Mouse (Mus musculus) frontal cortex, adult 2 months (tissue): Measurements from ENCODE around the gene Snx30. TPM values are rescaled to one million over a fixed set of nuclear protein-coding genes. Genes with fewer than 3 reads are reported as not detected.

Experiments
- DNase-seq, 2 experiments: peaks; one replicate each; pipeline ENCODE4 v3.0.0; 2022; ENCODE audit warnings: low spot score in 1 of 2; ENCODE audit errors: extremely low spot score in 1 of 2
- polyA plus RNA-seq: library from polyadenylated mRNA; depleted of rRNA; stranded (reverse); fragments of >200 nt; gene quantifications from 2 replicates; pipeline ENCODE4 v1.2.3, GENCODE M21; 2012

Gene Snx30
- polyA plus RNA-seq, 1 experiment, result 13.0 TPM

DNA sequence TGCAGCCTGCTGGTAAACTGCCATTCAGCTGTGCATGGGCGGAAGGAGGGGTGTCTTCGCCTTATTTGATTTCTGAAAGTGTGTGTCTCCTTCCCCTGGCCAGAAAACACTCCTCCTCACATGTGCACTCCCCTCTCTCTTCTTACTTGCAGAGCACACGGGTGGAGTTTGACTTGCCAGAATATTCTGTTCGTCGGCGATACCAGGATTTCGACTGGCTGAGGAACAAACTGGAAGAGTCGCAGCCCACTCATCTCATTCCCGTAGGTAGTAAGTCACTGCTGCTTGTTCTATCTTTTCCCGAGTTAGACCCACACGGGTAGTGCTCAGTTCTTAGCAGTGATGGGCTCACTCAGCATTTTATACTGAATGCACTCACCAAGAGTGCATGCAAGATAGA lies 62.4 kb downstream of the Snx30 start:
- peak; percentile 49 to 68 for DNase-seq

DNA sequence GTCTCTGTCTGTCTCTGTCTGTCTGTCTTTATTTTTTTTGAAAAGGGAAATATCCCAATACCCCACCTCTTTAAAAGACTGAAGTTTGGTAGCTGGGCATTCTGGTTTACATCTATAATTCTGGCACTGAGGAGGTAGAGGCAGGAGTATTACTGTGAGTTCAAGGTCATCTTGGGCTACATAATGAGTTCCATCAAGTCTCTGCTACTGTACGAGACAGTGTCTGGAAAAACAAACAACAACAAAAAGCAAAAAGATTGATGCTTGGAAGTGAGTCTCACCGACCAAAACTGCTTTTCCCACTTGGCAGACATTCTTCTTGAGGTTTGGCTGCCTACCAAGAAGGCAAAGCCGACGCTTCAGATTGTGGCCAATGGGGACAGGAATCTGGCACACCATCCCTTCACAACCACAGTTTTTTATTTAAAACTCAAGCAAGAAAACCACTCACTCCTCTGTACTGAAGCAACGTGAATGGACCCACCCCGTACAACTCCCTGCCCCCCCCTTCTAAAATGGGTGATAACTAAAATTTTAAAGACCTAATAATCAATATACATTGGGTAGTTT lies 63.9 kb downstream of the Snx30 start:
- DNase-seq, result peak in 1 of 2 experiments; percentile 69

DNA sequence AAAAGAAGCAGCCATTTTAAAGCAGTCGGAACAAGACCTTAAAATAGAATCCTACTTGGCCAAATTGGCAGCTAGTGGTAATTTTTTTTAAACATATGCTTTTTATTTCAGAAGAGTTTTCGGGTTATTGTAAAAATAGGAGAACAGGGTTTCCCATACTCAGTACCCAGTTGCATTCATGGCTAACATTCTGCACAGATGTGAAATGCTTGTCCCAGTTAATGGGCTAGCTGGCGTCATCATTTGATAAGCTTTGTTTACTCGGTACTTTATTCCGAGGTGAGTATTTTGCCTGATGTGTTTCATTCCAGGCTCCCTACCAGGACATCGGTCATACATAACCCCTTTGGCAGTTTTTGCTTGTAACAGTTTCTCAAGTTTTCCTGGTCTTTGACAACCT lies 64.8 kb downstream of the Snx30 start:
- no peak for DNase-seq

DNA sequence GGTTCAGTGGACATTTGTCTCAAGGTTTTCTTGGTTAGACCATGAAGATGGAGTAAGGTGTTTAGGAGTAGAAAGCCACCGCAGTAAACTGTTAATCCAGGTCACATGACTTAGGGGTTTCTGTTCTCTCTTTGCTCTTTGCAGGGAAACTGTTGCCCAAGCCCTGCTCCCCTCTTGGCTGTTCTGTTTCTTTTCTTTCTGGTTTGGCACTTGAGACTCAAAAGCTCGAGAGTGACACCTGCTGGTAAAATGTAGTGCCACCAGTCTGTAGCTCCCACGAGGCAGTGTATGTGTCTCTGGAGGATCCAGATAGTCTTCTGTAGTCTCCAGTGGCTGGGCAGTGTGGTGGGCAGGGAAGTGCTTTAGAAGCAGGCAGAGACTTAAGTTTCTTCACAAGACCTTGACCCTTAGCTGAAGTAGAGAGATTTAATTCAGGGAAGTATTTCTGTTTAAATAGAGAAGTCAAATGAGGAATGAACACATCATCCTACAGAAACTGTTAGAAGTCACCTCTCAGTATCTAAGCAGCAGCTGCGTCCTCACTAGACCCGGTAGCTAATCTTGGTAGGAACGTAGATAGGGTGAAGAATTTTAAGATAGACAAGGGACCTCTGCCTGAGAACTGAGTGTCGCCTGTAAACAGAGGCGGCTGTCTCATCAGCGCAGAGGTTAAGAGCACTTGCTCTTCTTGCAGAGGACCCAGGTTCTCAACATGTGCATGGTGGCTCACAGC lies 65.4 kb downstream of the Snx30 start:
- peak; percentile 63 to 96 for DNase-seq

DNA sequence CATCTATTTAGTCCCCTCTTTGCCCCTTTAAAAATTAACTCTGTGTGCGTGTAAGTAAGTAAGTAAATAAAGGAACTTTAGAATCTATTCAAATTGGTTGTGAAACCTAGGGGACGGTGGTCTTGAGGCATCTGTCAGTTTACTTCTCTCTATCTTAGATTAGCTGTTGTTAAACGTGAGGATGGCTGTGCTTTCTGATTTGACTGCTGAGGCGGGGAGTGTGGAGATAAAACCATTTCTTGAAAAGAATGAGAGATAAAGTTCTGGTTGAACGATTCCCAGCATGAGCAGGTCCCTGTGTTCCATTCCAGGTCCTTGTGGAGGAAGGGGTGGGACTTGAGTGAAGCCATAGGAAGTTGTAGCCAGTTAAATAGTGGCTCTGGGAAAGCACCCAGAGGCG lies 67.6 kb downstream of the Snx30 start:
- no peak for DNase-seq

DNA sequence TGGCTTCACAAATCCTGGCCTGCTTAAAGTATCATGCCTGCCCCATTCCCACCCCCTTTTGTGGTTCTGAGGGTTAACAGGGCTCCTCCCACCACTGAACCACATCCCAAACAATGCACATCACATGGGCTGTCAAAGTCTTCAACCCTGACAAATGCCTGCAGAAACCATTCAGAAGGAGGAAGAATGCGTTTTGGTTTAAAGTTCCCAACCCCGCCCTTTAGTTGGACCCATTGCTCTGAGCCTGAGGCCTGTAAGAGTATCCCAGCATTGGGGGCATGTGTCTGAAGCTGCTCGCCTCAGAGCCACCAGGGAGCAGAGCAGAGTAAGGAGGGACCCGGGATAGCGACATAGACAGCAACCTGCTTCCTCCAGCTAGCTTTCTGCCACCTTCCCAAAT lies 68.2 kb downstream of the Snx30 start:
- DNase-seq, result no peak

DNA sequence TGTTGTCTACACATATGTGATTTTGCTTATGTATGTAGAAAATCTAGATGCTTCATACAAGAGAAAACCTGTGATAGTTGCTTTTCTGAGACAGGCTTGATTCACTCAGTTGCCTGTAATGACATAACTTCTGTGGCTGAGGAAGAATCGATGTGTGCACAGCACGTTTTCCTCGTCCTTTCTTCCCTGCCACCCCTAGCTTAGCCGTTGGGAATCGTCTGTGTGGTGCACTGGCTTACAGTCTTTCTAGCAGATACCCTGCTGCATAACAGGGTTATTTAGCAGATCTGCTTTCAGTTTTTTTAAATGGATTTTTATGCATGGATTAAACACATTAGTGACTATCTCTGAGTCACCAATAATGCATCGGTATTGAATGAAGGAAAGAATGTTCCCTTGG lies 70.9 kb downstream of the Snx30 start:
- DNase-seq, result no peak

DNA sequence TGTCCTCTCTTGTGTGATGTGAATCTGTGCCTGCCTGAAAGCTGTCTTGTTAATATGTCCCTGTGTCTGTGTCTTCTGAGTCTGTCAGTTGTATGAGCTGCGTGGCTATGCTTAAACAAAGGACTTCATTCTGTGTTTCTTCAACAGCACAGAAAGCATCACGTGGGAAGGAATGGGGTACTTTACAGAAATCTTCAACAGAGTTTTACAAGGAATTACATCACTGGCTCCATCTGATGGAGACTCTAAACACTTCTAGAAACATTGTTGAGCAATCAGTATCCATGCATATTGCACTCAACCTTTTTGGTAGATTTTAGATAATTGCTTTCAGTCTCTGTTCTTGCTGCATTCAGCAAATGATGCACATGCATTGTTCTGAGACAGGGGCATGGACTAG lies 71.4 kb downstream of the Snx30 start:
- no peak for DNase-seq

DNA sequence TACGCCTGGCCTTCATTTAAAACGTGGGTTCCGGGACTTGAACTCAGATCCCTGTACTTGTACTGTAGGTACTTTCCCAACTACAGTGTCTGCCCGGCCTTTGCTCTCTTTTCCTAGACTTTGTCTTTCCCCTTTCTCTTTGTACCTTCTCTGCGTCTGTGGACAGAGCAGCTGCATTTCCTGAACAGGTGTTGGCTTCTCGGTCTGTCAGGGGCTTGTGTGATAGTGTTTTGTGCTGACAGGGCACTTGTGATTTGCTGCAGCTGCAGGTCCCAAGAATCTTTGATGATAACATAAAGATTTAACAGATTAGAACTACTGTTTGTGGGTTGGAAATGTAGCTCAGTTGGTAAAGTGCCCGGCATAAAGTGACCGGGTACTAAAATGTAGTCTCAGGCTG lies 73.0 kb downstream of the Snx30 start:
- DNase-seq, result no peak

DNA sequence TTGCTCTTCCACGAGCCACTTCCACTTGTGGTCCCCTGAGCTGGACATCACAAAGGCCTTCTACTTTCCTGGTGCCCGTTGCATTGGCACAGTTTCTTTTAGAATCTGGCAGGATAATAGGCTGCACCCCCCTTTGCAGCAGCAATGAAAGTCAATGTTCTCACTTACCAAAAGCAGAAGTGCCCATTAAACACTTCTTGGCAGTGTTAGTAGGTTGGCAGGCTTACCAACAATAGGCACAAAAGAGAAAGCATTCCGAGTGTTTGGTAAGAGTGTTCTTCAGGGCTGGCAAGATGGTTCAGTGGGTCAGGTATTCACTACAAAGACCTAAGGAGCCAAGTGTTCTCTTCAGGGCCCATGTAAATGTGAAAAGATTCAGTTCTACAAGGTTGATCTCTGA lies 73.8 kb downstream of the Snx30 start:
- DNase-seq, result no peak

DNA sequence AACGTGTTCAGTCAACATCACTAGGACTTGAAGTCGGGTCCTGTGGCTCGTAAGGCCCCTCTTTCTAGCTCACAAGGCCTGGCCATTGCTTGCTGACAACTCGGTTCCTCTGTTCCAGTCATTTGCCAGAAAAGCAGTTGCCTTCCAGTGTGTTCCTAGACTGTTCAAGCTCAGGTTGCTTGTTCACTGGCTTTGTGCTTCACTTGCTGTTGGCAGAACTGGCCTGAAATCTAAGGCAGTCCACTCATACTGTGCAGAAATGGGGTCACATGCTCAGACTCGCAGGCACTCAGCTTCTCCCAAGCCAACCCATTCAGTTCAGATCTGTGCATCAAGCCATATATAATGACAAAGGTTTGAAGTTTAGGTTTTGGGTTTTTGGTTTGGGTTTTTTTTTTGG lies 75.1 kb downstream of the Snx30 start:
- DNase-seq, result no peak

DNA sequence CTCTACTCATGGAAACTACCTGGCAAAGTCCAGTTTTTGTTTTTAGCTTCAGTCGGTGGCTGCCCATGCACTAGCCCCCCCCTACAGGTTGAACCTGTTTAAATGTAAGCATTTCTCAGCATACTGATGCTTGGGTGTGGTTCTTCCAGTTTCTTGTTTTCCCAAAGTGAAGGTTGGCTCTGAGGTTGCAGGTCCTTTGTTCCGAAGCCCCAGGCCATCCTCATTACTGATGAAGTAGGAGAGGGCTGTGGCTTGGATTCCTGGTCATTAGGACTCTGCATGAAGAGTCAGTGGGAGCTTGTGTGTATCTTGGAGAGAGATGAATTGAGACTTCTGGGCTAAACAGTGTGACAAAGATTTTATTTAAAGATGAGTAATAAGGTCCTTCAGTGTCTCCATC lies 75.6 kb downstream of the Snx30 start:
- DNase-seq, result no peak

DNA sequence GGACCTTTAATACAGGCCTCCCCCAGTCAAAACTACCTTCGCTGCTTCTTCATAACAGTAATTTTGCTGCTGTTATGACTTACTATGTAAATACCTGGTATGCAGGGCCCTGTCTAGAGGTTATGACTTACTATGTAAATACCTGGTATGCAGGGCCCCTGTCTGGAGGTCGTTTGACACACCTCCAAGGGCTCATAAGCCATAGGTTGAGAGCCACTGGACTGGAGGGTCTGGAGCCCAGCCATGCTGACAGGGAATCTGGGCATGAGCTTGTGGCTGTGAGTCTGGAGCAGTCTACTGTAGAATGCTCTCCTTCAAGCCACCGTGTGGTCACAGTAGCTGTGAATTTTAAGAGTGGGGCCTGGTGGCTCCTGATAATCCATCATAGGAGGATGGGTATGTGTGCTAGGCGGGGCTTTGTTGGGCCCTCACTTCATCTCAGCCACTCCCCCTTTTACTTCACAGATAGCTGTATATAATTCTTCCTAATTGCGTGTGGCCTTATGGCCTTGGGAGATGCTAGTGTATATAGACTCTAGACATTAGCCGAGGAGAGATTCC lies 78.6 kb downstream of the Snx30 start:
- no peak for DNase-seq

DNA sequence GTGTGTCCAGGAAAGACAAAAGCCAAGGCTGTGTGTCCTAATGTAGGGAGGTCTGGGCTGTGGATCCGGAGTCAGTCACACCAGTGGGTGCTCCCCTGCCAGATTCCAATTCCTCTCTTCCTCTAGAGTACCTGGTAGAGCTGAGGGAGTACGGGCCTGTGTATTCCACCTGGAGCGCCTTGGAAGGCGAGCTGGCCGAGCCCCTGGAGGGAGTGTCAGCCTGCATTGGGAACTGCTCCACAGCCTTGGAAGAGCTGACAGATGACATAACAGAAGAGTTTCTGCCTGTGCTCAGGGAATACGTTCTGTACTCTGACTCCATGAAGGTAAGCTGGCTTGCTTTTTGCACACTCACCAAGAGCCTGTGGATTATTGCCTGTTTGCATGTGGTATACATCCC lies 80.6 kb downstream of the Snx30 start:
- DNase-seq, result no peak

DNA sequence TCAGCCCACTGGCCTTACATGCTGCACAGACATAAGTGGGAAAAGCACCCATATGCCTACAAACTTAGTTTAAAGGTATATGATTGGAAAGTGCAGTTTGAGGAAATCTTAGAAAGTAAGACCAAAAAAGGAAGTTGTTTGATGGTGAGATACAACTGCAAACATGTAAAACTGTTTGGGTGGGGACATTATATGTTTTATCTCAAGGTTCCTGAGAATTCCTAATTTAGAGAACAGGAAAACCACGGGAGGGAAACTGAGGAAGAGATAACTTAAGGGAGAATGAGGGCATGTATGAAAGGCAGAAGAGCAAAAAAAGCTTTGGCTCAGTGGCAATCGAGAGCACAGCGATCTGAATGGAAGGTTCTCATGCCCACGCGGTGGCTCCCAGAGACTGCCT lies 81.4 kb downstream of the Snx30 start:
- no peak for DNase-seq

DNA sequence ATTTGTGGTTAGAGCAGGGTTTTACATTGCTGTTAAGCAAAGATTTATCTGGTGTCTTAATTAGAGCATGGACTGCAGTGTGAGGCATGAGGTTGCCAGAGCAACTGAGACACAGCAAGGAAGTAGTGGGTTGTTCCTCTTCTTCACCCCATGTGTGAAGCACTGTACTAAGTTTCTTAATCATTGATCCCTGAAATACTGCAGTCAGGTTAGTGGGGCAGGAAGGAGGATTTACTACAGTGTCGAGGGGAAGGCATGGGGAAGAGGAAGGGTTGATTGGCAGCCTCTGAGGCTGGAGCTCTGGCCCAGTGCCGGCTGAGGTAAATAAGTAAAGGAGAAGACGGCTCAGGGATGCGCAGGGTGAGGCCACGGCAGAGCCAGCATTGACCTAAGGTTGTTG lies 82.4 kb downstream of the Snx30 start:
- no peak for DNase-seq

DNA sequence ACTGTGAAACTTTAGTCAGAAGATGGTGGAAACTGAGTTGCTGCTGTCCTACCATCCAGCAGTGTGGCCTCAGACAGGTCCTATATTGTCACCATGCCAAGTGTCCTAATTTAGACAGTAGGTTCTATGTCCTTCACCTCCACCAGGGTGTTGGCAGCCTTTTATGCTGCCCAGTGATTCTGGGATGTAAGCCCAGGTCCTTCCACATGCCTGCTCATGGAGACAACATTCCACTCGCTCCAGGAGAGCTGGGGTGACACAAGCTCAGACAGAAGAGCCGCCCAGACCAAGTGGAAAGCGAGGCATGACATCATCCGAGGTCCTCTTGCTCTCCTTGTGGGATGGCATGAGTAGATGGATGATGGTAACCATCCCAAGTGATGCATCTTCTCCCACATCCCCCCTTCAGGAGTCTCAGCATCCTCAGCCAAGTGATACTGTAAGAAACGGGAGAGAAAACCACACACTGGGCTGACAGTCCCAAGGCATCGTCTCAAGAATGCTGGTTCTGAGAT lies 84.5 kb downstream of the Snx30 start:
- no peak for DNase-seq

DNA sequence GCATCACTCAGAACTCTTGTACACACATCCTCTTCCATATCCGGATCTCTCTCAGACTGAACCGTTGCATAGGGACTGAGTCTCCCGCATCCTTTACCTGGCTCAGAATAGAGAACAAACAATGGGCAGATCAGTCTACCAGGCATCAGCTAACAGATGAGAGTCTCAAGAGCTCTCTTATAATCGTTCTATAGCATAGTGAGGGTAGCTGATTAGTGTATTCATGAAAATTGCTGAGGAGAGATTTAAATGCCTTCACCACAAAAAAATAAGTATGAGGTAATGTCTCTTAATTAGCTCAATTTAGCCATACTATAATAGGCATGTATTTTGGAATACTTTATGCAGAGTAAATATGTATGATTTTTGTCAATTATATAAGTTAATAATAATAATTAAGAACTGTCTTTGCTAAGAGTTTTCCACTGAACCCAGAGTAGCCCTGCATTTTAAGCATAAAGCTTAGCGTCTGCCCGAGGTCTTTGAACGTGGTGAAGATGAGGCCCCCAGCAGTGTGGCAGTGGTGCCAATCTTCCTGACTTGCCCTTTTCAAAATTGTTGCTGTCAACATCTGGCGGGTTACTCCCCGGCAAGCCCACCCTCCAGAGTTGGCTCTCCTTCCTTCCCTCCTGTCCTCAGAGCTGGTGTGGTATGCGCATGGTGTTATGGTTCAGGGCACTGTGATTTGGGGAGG lies 86.2 kb downstream of the Snx30 start:
- DNase-seq, result no peak

DNA sequence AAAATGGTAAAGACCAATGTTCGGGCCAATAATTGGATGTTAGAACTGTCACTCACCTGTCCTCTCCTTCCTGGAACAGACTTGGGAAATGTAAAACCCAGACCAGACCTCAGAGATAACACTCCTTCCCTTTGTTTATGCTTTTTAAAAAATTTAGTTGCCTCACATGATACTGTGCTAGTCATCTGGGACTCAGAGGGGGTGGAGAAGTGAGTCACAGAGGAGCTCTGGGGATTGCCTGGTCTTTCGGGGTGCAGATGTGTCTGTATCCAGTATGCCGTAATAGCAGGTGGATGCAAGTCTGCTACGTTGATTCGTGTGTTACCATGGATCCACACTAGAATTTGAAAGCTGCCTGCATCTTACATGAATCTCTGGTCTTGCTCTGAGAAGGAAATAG lies 87.1 kb downstream of the Snx30 start:
- peak in 1 of 2 experiments; percentile 28 for DNase-seq

DNA sequence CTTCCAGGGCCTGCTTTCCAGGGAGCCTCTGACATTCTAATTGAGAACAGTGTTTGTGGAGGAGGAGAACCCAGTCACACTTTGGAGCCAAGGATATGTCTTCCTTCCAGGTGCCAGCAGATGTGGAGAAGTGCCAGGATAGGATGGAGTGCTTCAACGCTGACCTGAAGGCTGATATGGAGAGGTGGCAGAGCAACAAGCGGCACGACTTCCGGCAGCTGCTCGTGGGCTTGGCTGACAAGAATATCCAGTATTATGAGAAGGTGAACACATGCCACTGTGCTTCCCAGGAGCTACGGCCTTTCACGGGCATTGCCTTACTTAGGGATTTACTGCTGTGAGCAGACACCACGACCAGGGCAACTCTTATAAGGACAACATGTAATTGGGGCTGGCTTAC lies 88.8 kb downstream of the Snx30 start:
- no peak for DNase-seq

DNA sequence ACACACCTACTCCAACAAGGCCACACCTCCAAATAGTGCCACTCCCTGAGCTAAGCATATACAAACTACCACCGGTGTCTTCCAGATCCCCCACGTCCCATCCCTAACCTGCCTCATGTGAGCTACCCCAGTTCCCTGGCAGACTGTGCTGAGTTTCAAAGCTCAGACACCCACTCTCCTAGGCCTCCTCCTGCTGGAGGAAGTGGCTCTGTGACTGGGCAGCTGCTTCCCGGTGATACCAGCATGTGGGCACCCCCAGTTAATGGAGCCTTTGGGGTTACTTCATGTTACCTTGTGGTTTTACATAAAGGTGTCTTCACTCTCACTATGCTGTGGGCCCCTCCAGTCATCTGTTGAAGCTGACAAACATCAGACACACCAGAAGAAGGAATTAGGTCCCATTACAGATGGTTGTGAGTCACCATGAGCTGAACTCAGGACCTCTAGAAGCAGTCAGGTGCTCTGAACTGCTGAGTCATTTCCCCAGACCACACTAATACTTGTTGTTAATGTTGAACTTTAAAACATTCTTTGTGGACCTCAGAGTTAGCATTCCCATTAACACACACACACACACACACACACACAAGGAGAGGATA lies 89.4 kb downstream of the Snx30 start:
- DNase-seq, result no peak
